Mouse (Mus musculus) forebrain, embryonic 16.5 days (tissue): ENCODE measurements at regions not wholly inside any gene's neighbourhood (a gene's known extent, or its start where the extent isn't known, plus 50 kb on each side); places are given as distances from the start of the nearest gene placed in this dataset.

ENCODE experiments used
- ATAC-seq: fragments of 200-750 bp; cut with Nextera tagmentation; 2 replicates; pipeline ENCODE4 v1.8.0; 2017; ENCODE audit warnings: mild to moderate bottlenecking, moderate library complexity
- H3K27ac ChIP-seq: fragments of 300-500 bp; sonication (generic); 2 replicates; pipeline ENCODE4 v1.5.1; 2014; ENCODE audit warnings: low read length, control low read depth
- H3K27me3 ChIP-seq: fragments of 300-500 bp; sonication (generic); replicated peaks from 2 replicates; pipeline ENCODE4 v1.6.1; 2014; ENCODE audit warnings: low read length; ENCODE audit not compliant: control insufficient read depth, insufficient read depth
- H3K36me3 ChIP-seq: fragments of 300-500 bp; sonication (generic); 2 replicates; pipeline ENCODE4 v1.6.1; 2014; ENCODE audit not compliant: control insufficient read depth, insufficient read depth
- H3K4me1 ChIP-seq: fragments of 300-500 bp; sonication (generic); replicated peaks from 2 replicates; pipeline ENCODE4 v1.6.1; 2014; ENCODE audit warnings: low read length; ENCODE audit not compliant: control insufficient read depth, insufficient read depth
- H3K4me2 ChIP-seq: fragments of 300-500 bp; sonication (generic); 2 replicates; pipeline ENCODE4 v1.6.1; 2014; ENCODE audit warnings: mild to moderate bottlenecking, low read length, control low read depth
- H3K4me3 ChIP-seq: fragments of 300-500 bp; sonication (generic); replicated peaks from 2 replicates; pipeline ENCODE4 v1.5.1; 2014; ENCODE audit warnings: mild to moderate bottlenecking, low read length, control low read depth
- H3K9ac ChIP-seq: fragments of 300-500 bp; sonication (generic); replicated peaks from 2 replicates; pipeline ENCODE4 v1.6.1; 2014; ENCODE audit warnings: low read depth, low read length, control low read depth
- H3K9me3 ChIP-seq: fragments of 300-500 bp; sonication (generic); 2 replicates; pipeline ENCODE4 v1.6.1; 2016; ENCODE audit warnings: low read length; ENCODE audit not compliant: control insufficient read depth
- WGBS: fragments of 180-500 bp; shearing (Covaris S2); extraction: QIAGEN DNeasy Blood & Tissue Kit; methylation state at CpG from one replicate; pipeline ENCODE4 v1.1.7; 2014; 5-methylcytosine and 5-hydroxymethylcytosine counted together

- Histone ChIP-seq H3K27ac (no peak overlapping the region), H3K4me2 (no peak overlapping the region), H3K36me3 (no peaks in the 10 kb centered on the region), H3K9ac (no peak overlapping the region), H3K4me1 (no peaks in the 10 kb centered on the region), H3K27me3 (no peaks in the 10 kb centered on the region), H3K4me3 (no peak overlapping the region), H3K9me3 (no peaks in the 10 kb centered on the region)
- WGBS = 73% methylated on average over 7 of the region's 7 CpGs
- ATAC-seq = no peak
Observed at GRCm38 (mm10) chr1:166866256-166866655, 135.0 kb upstream of the Fam78b start.

GRCm38 (mm10) chr1:166871258-166871657, 130.0 kb upstream of the Fam78b start:
- WGBS = 89% methylated on average over 4 of the region's 4 CpGs
- H3K9ac ChIP-seq = no peak overlapping the region
- no peaks in the 10 kb centered on the region for H3K9me3 ChIP-seq
- no peaks in the 10 kb centered on the region for H3K27me3 ChIP-seq
- no peak overlapping the region for H3K4me3 ChIP-seq
- H3K4me1 ChIP-seq = no peaks in the 10 kb centered on the region
- no peak for ATAC-seq
- no peak overlapping the region for H3K27ac ChIP-seq
- no peaks in the 10 kb centered on the region for H3K36me3 ChIP-seq
- H3K4me2 ChIP-seq = no peak overlapping the region

- no peaks in the 10 kb centered on the region for H3K4me1 ChIP-seq
- no peak overlapping the region for H3K27ac ChIP-seq
- H3K4me3 ChIP-seq = no peak overlapping the region
- no peak overlapping the region for H3K9ac ChIP-seq
- WGBS = 86% methylated on average over 2 of the region's 2 CpGs
- no peaks in the 10 kb centered on the region for H3K9me3 ChIP-seq
- H3K36me3 ChIP-seq = no peaks in the 10 kb centered on the region
- no peak for ATAC-seq
- no peaks in the 10 kb centered on the region for H3K27me3 ChIP-seq
- no peak overlapping the region for H3K4me2 ChIP-seq
Observed at GRCm38 (mm10) chr1:166876452-166876851, 124.8 kb upstream of the Fam78b start.

- H3K9ac ChIP-seq = no peak overlapping the region
- no peaks in the 10 kb centered on the region for H3K4me1 ChIP-seq
- no peak overlapping the region for H3K4me2 ChIP-seq
- 93% methylated on average over 3 of the region's 3 CpGs for WGBS
- H3K27ac ChIP-seq = no peak overlapping the region
- no peak for ATAC-seq
- H3K36me3 ChIP-seq = no peaks in the 10 kb centered on the region
- no peaks in the 10 kb centered on the region for H3K9me3 ChIP-seq
- no peak overlapping the region for H3K4me3 ChIP-seq
- H3K27me3 ChIP-seq = no peaks in the 10 kb centered on the region
Observed at GRCm38 (mm10) chr1:166883215-166883614, 118.0 kb upstream of the Fam78b start.

GRCm38 (mm10) chr1:166895945-166896344, 105.3 kb upstream of the Fam78b start:
- Histone ChIP-seq H3K27ac (no peak overlapping the region), H3K27me3 (no peaks in the 10 kb centered on the region), H3K4me2 (no peak overlapping the region), H3K9ac (no peak overlapping the region), H3K36me3 (no peaks in the 10 kb centered on the region), H3K9me3 (no peaks in the 10 kb centered on the region), H3K4me3 (no peak overlapping the region), H3K4me1 (peaks cover 8% of the 10 kb centered on the region)
- 86% methylated on average over 5 of the region's 5 CpGs for WGBS
- no peak for ATAC-seq

- 96% methylated on average over 2 of the region's 2 CpGs for WGBS
- no peak overlapping the region for H3K9ac ChIP-seq
Observed at GRCm38 (mm10) chr1:166898741-166899140, 102.5 kb upstream of the Fam78b start.

GRCm38 (mm10) chr1:166899238-166899637, 102.0 kb upstream of the Fam78b start:
- no peaks in the 10 kb centered on the region for H3K9me3 ChIP-seq
- ATAC-seq = no peak
- no peak overlapping the region for H3K4me3 ChIP-seq
- H3K4me2 ChIP-seq = no peak overlapping the region
- no peaks in the 10 kb centered on the region for H3K36me3 ChIP-seq
- H3K4me1 ChIP-seq = peaks cover 8% of the 10 kb centered on the region
- WGBS = 79% methylated on average over 6 of the region's 6 CpGs
- H3K27ac ChIP-seq = no peak overlapping the region
- H3K27me3 ChIP-seq = no peaks in the 10 kb centered on the region
- H3K9ac ChIP-seq = no peak overlapping the region

More at GRCm38 (mm10) chr1:166898741-166899140, 102.5 kb upstream of the Fam78b start:
- H3K4me1 ChIP-seq = peaks cover 8% of the 10 kb centered on the region
- no peaks in the 10 kb centered on the region for H3K36me3 ChIP-seq
- H3K4me3 ChIP-seq = no peak overlapping the region
- H3K27me3 ChIP-seq = no peaks in the 10 kb centered on the region
- ATAC-seq = no peak
- H3K27ac ChIP-seq = no peak overlapping the region
- no peak overlapping the region for H3K4me2 ChIP-seq
- H3K9me3 ChIP-seq = no peaks in the 10 kb centered on the region

- Histone ChIP-seq H3K27ac (no peak overlapping the region), H3K9me3 (no peaks in the 10 kb centered on the region), H3K9ac (no peak overlapping the region), H3K4me2 (no peak overlapping the region), H3K4me3 (no peak overlapping the region), H3K36me3 (no peaks in the 10 kb centered on the region), H3K4me1 (peaks cover 8% of the 10 kb centered on the region), H3K27me3 (no peaks in the 10 kb centered on the region)
- no peak for ATAC-seq
- WGBS = 70% methylated on average over 4 of the region's 4 CpGs
Observed at GRCm38 (mm10) chr1:166900028-166900427, 101.2 kb upstream of the Fam78b start.

- Histone ChIP-seq H3K9me3 (no peaks in the 10 kb centered on the region), H3K9ac (no peak overlapping the region), H3K4me3 (no peak overlapping the region), H3K4me1 (peaks cover 8% of the 10 kb centered on the region), H3K4me2 (peak overlapping the region; percentile 21; the same call in 1 of the 2 replicates), H3K36me3 (no peaks in the 10 kb centered on the region), H3K27me3 (no peaks in the 10 kb centered on the region), H3K27ac (no peak overlapping the region)
- 17% methylated on average over 8 of the region's 8 CpGs for WGBS
- ATAC-seq = peak; percentile 65
Observed at GRCm38 (mm10) chr1:166900441-166901161, 100.6 kb upstream of the Fam78b start.

GRCm38 (mm10) chr1:166901574-166901973, 99.6 kb upstream of the Fam78b start:
- H3K4me2 ChIP-seq = no peak overlapping the region
- ATAC-seq = no peak
- H3K27me3 ChIP-seq = no peaks in the 10 kb centered on the region
- 13% methylated on average over 4 of the region's 4 CpGs for WGBS
- no peak overlapping the region for H3K9ac ChIP-seq
- no peaks in the 10 kb centered on the region for H3K9me3 ChIP-seq
- H3K4me3 ChIP-seq = no peak overlapping the region
- no peak overlapping the region for H3K27ac ChIP-seq
- no peaks in the 10 kb centered on the region for H3K36me3 ChIP-seq
- peaks cover 8% of the 10 kb centered on the region for H3K4me1 ChIP-seq
